Mouse (Mus musculus): Measurements from ENCODE around the gene Btbd35f5. TPM values are rescaled to one million over a fixed set of nuclear protein-coding genes. Genes with fewer than 3 reads are reported as not detected.
"Not testable (repeated sequence)": the region's sequence is repeated elsewhere in the genome, so short reads cannot be mapped to it uniquely, and the experiment has no call there.

The Btbd35f5 gene
- total RNA-seq (2012; rRNA removed) (not detected in 2 replicates), total RNA-seq (2014; rRNA removed) (not detected in 2 replicates), polyA plus RNA-seq (2012; ENCODE audit: insufficient read length, low read depth) (not detected in 2 replicates)

- H3K4me2 ChIP-seq (ENCODE audit: insufficient read depth, low read depth, poor library complexity, severe bottlenecking); H3K79me2 ChIP-seq (replicated peaks; ENCODE audit: control insufficient read depth, extremely low read depth, insufficient read depth, poor library complexity, severe bottlenecking); H3K4me1 ChIP-seq (ENCODE audit: control insufficient read depth in 1 of 2, insufficient read depth in 2 of 2); H3K36me3 ChIP-seq (replicated peaks in 1 of 2; ENCODE audit: control insufficient read depth in 1 of 2, insufficient read depth in 1 of 2, low read length in 1 of 2); in situ Hi-C loops (cut with MboI; ENCODE audit: low pct_ligation_motif_present, low pct_unique_long_range_greater_than_20kb, low sequenced_read_pairs); H3K27me3 ChIP-seq (replicated peaks); H3K9me3 ChIP-seq (replicated peaks; ENCODE audit: low read length); dilution Hi-C loops (cut with MboI; ENCODE audit: extremely low pct_ligation_motif_present, extremely low pct_unique_long_range_greater_than_20kb, low sequenced_read_pairs); H3K4me3 ChIP-seq (replicated peaks in 1 of 3; ENCODE audit: low read depth in 2 of 3, low read length in 2 of 3, poor library complexity in 1 of 3); H3K27ac ChIP-seq (ENCODE audit: insufficient read depth, low read depth); DNase-seq (ENCODE audit: extremely low read depth); H3K9ac ChIP-seq (ENCODE audit: insufficient read depth, low read depth): not testable (repeated sequence)
Observed at GRCm38 (mm10) chrX:32973597-32973996, at the start of gene Btbd35f5. Gene Btbd35f5 (plus strand): TSS chrX:32973897.

DNA sequence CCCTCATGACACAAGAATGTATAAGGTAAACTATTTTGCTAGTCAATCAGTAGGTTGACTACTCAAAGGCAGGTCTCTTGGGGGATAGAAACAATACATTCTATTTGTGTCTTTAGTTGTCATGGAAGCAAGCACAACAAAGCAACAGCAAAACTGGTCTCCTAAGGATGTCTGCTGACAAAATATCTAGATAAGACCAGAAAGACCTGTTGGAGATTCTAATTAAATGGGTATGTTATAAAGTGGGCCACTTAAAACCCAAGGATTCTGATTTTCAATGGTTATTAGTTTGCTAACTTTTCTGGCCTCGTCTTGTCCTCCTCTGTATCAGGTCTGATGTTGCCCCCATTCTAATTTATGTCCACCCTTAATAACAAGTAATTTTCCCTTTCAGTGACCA is 32.2 kb upstream of the Btbd35f5 start, which contains the start of gene Gm21789:
Gene Gm21789, plus strand, starts transcription at position 301 of the 400 bp plus-strand sequence.
- H3K27ac ChIP-seq (ENCODE audit: insufficient read depth, low read depth); H3K4me3 ChIP-seq (replicated peaks in 1 of 3; ENCODE audit: low read depth in 2 of 3, low read length in 2 of 3, poor library complexity in 1 of 3); H3K79me2 ChIP-seq (replicated peaks; ENCODE audit: control insufficient read depth, extremely low read depth, insufficient read depth, poor library complexity, severe bottlenecking); H3K4me2 ChIP-seq (ENCODE audit: insufficient read depth, low read depth, poor library complexity, severe bottlenecking); DNase-seq (ENCODE audit: extremely low read depth); dilution Hi-C loops (cut with MboI; ENCODE audit: extremely low pct_ligation_motif_present, extremely low pct_unique_long_range_greater_than_20kb, low sequenced_read_pairs); H3K27me3 ChIP-seq (replicated peaks); H3K9ac ChIP-seq (ENCODE audit: insufficient read depth, low read depth); in situ Hi-C loops (cut with MboI; ENCODE audit: low pct_ligation_motif_present, low pct_unique_long_range_greater_than_20kb, low sequenced_read_pairs); H3K4me1 ChIP-seq (ENCODE audit: control insufficient read depth in 1 of 2, insufficient read depth in 2 of 2); H3K36me3 ChIP-seq (replicated peaks in 1 of 2; ENCODE audit: control insufficient read depth in 1 of 2, insufficient read depth in 1 of 2, low read length in 1 of 2); H3K9me3 ChIP-seq (replicated peaks; ENCODE audit: low read length): not testable (repeated sequence)

Other genes starting within 250 kb of the Btbd35f5 start
- not detected in 2 replicates for gene Btbd35f21, start 247.8 kb upstream of the Btbd35f5 start, total RNA-seq (2012; rRNA removed)
- gene Btbd35f21, start 247.8 kb upstream of the Btbd35f5 start, total RNA-seq (2014; rRNA removed) = not detected in 2 replicates
- gene Btbd35f21, start 247.8 kb upstream of the Btbd35f5 start, polyA plus RNA-seq (2012; ENCODE audit: insufficient read length, low read depth) = not detected in 2 replicates
- not detected in 2 replicates for gene Btbd35f30, start 79.3 kb upstream of the Btbd35f5 start, total RNA-seq (2012; rRNA removed)
- gene Btbd35f30, start 79.3 kb upstream of the Btbd35f5 start, total RNA-seq (2014; rRNA removed) = not detected in 2 replicates
- gene Btbd35f30, start 79.3 kb upstream of the Btbd35f5 start, polyA plus RNA-seq (2012; ENCODE audit: insufficient read length, low read depth) = not detected in 2 replicates
- not detected in 2 replicates for gene Gm21789, start 32.1 kb upstream of the Btbd35f5 start, total RNA-seq (2012; rRNA removed)
- not detected in 2 replicates for gene Gm21789, start 32.1 kb upstream of the Btbd35f5 start, total RNA-seq (2014; rRNA removed)
- not detected in 2 replicates for gene Gm21789, start 32.1 kb upstream of the Btbd35f5 start, polyA plus RNA-seq (2012; ENCODE audit: insufficient read length, low read depth)